Mouse (Mus musculus): ENCODE data around the gene Sdk2. TPM values are rescaled to one million over a fixed set of nuclear protein-coding genes. Genes with fewer than 3 reads are reported as not detected.

Sdk2 gene
- polyA plus RNA-seq (2014; fragmentation: Nextera tagmentation; extraction: Ambion mirVana), result 3.5 and 4.4 TPM in 2 replicates

DNA sequence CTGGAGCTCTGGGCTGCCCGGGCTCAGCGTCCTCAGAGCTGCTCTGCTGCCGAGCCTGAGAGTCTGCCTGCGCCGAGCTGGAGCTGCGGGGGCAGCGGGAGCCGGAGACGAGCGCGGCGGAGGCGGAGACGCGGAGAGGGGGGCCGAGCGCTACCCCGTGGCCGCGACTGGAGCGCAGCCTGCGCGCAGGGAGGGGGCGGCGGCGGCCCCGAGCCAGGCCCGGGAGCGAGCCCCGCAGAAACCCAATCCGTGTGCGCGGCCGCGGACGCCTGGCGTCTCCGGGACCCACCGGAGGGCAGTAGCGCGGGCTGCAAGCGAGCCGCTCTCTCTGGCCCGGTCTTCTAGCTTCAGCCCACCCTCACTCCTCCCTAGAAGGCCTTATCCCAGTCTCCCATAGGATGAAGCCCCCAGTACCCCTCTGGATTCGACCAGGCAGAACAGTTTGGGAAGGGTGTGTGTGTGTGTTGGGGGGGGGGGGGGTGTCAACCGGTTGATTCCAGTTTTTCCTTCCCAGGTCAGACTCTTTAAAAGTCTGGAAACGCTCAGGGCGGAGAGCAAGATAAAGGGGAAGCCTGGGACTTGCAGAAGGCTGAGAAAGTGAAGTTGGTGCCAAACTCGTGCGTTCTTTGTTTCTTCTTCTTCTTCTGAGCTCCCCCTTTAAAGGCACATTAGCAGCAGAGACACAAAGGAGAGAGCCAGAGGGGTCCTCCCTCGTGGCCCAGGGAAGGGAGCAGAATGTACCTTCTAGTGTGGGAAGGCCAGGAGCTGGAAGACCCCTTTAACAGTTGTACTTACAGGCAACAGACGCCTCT lies at the start of gene Sdk2:
Gene Sdk2, minus strand, starts transcription at position 96 of the 812 bp plus-strand sequence.
- peak; percentile 87 for DNase-seq
- H3K4me3 ChIP-seq (ENCODE audit: low read depth, low read length), result peak within 1 kb of the TSS; percentile 64
- peak within 1 kb of the TSS; percentile 91 for H3K27ac ChIP-seq (ENCODE audit: low read depth)
- WGBS, result 2% methylated on average over 38 of the region's 52 CpGs
- peak within 1 kb of the TSS; percentile 71 for H3K9ac ChIP-seq
- H3K4me1 ChIP-seq (ENCODE audit: insufficient read depth), result peaks cover 9% of the 10 kb centered on the region
- peaks cover 31% of the 10 kb centered on the region for H3K27me3 ChIP-seq (ENCODE audit: insufficient read depth, low read length)
- H3K9me3 ChIP-seq (ENCODE audit: low read depth, low read length), result no peaks in the 10 kb centered on the region
- ATAC-seq (ENCODE audit: insufficient read depth), result peak; percentile 78
- TF ChIP-seq CTCF (IDR thresholded peaks at IDR 0.05; ENCODE audit: low read depth), result 0 out of 2 replicates have a peak, but pooled peaks have one; percentile 1
- no peaks in the 10 kb centered on the region for H3K36me3 ChIP-seq (ENCODE audit: insufficient read depth)
- peak within 1 kb of the TSS; percentile 96 for H3K4me2 ChIP-seq

GRCm38 (mm10) chr11:114115077-114115476 lies 48.2 kb upstream of the Sdk2 start:
- no peak for ATAC-seq (ENCODE audit: insufficient read depth)
- WGBS, result 66% methylated on average over 13 of the region's 13 CpGs
- H3K27me3 ChIP-seq (ENCODE audit: insufficient read depth, low read length), result no peaks in the 10 kb centered on the region

GRCm38 (mm10) chr11:114114674-114115073 lies 47.8 kb upstream of the Sdk2 start:
- DNase-seq, result no peak
- Histone ChIP-seq H3K27me3 (ENCODE audit: insufficient read depth, low read length) (no peaks in the 10 kb centered on the region), H3K4me2 (no peak overlapping the region), H3K27ac (ENCODE audit: low read depth) (no peak overlapping the region), H3K4me1 (ENCODE audit: insufficient read depth) (no peaks in the 10 kb centered on the region), H3K36me3 (ENCODE audit: insufficient read depth) (no peaks in the 10 kb centered on the region), H3K4me3 (ENCODE audit: low read depth, low read length) (no peak overlapping the region), H3K9ac (no peak overlapping the region), H3K9me3 (ENCODE audit: low read depth, low read length) (no peaks in the 10 kb centered on the region)
- TF ChIP-seq CTCF (IDR thresholded peaks at IDR 0.05; ENCODE audit: low read depth), result no peak; the same call in 1 of the 2 replicates
- no peak for ATAC-seq (ENCODE audit: insufficient read depth)
- WGBS, result 67% methylated on average over 12 of the region's 12 CpGs

More at GRCm38 (mm10) chr11:114115077-114115476, 48.2 kb upstream of the Sdk2 start:
- Histone ChIP-seq H3K4me1 (ENCODE audit: insufficient read depth) (no peaks in the 10 kb centered on the region), H3K9me3 (ENCODE audit: low read depth, low read length) (no peaks in the 10 kb centered on the region), H3K4me2 (no peak overlapping the region), H3K27ac (ENCODE audit: low read depth) (no peak overlapping the region), H3K9ac (no peak overlapping the region), H3K4me3 (ENCODE audit: low read depth, low read length) (no peak overlapping the region), H3K36me3 (ENCODE audit: insufficient read depth) (no peaks in the 10 kb centered on the region)
- DNase-seq, result no peak
- peak; percentile 21 for TF ChIP-seq CTCF (IDR thresholded peaks at IDR 0.05; ENCODE audit: low read depth)

DNA sequence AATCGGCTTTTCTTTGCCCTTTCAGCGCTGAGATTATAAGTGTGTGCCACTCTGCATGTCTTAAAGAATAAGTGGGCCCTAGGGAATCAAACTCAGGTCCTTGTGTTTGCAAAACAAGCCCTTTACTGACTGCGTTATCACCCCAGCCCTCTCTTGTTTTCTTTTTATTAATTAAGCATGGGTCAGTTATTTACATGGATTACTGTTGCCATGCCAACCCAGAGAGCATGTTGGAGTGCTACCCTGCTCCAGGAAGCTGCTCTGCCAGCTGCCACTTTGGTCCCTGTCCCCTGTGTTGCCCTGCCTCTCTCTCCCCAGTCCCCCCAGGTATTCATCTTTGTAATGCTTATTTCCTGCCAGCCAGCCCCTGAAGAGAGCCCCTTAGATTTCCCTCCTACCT lies 44.0 kb upstream of the Sdk2 start:
- Histone ChIP-seq H3K4me3 (ENCODE audit: low read depth, low read length) (no peak overlapping the region), H3K36me3 (ENCODE audit: insufficient read depth) (no peaks in the 10 kb centered on the region), H3K9me3 (ENCODE audit: low read depth, low read length) (no peaks in the 10 kb centered on the region), H3K4me1 (ENCODE audit: insufficient read depth) (no peaks in the 10 kb centered on the region), H3K4me2 (no peak overlapping the region), H3K9ac (no peak overlapping the region), H3K27me3 (ENCODE audit: insufficient read depth, low read length) (no peaks in the 10 kb centered on the region), H3K27ac (ENCODE audit: low read depth) (no peak overlapping the region)
- no peak for ATAC-seq (ENCODE audit: insufficient read depth)
- DNase-seq, result no peak
- 60% methylated on average over 3 of the region's 3 CpGs for WGBS
- TF ChIP-seq CTCF (IDR thresholded peaks at IDR 0.05; ENCODE audit: low read depth), result no peak

GRCm38 (mm10) chr11:114093636-114094035 lies 26.8 kb upstream of the Sdk2 start:
- H3K36me3 ChIP-seq (ENCODE audit: insufficient read depth), result no peaks in the 10 kb centered on the region
- H3K9me3 ChIP-seq (ENCODE audit: low read depth, low read length), result no peaks in the 10 kb centered on the region
- H3K9ac ChIP-seq, result no peak overlapping the region
- H3K4me1 ChIP-seq (ENCODE audit: insufficient read depth), result no peaks in the 10 kb centered on the region
- no peak overlapping the region for H3K27ac ChIP-seq (ENCODE audit: low read depth)
- H3K4me3 ChIP-seq (ENCODE audit: low read depth, low read length), result no peak overlapping the region
- no peak overlapping the region for H3K4me2 ChIP-seq
- WGBS, result 45% methylated on average over 7 of the region's 7 CpGs
- TF ChIP-seq CTCF (IDR thresholded peaks at IDR 0.05; ENCODE audit: low read depth), result no peak
- no peaks in the 10 kb centered on the region for H3K27me3 ChIP-seq (ENCODE audit: insufficient read depth, low read length)
- DNase-seq (no peak), ATAC-seq (ENCODE audit: insufficient read depth) (no peak)

GRCm38 (mm10) chr11:114093175-114093574 lies 26.3 kb upstream of the Sdk2 start:
- H3K4me3 ChIP-seq (ENCODE audit: low read depth, low read length), result no peak overlapping the region
- H3K9me3 ChIP-seq (ENCODE audit: low read depth, low read length), result no peaks in the 10 kb centered on the region
- H3K9ac ChIP-seq, result no peak overlapping the region
- no peaks in the 10 kb centered on the region for H3K4me1 ChIP-seq (ENCODE audit: insufficient read depth)
- H3K27me3 ChIP-seq (ENCODE audit: insufficient read depth, low read length), result no peaks in the 10 kb centered on the region
- H3K4me2 ChIP-seq, result no peak overlapping the region
- no peak overlapping the region for H3K27ac ChIP-seq (ENCODE audit: low read depth)
- no peak for TF ChIP-seq CTCF (IDR thresholded peaks at IDR 0.05; ENCODE audit: low read depth)
- ATAC-seq (ENCODE audit: insufficient read depth), result no peak
- no peak for DNase-seq
- WGBS, result 62% methylated on average over 7 of the region's 7 CpGs
- H3K36me3 ChIP-seq (ENCODE audit: insufficient read depth), result no peaks in the 10 kb centered on the region

GRCm38 (mm10) chr11:114080606-114081005 lies 13.8 kb upstream of the Sdk2 start:
- DNase-seq (peak; percentile 79), ATAC-seq (ENCODE audit: insufficient read depth) (no peak)
- no peak overlapping the region for H3K9ac ChIP-seq
- peak overlapping the region; percentile 30; the same call in 1 of the 2 replicates for H3K27ac ChIP-seq (ENCODE audit: low read depth)
- no peaks in the 10 kb centered on the region for H3K36me3 ChIP-seq (ENCODE audit: insufficient read depth)
- no peaks in the 10 kb centered on the region for H3K4me1 ChIP-seq (ENCODE audit: insufficient read depth)
- no peak overlapping the region for H3K4me2 ChIP-seq
- H3K27me3 ChIP-seq (ENCODE audit: insufficient read depth, low read length), result no peaks in the 10 kb centered on the region
- TF ChIP-seq CTCF (IDR thresholded peaks at IDR 0.05; ENCODE audit: low read depth), result no peak
- H3K9me3 ChIP-seq (ENCODE audit: low read depth, low read length), result peaks cover 10% of the 10 kb centered on the region; the same call in 1 of the 2 replicates
- H3K4me3 ChIP-seq (ENCODE audit: low read depth, low read length), result no peak overlapping the region
- WGBS, result 27% methylated on average over 9 of the region's 9 CpGs
